Mouse (Mus musculus): ENCODE measurements around the gene Cgnl1.

Cgnl1 gene

GRCm38 (mm10) chr9:71716995-71717394 is 54.4 kb downstream of the Cgnl1 start:
- no peak for DNase-seq (ENCODE audit: low read depth, low spot score)

GRCm38 (mm10) chr9:71710776-71711175 is 60.6 kb downstream of the Cgnl1 start:
- peak; percentile 51 for DNase-seq (ENCODE audit: low read depth, low spot score)

DNA sequence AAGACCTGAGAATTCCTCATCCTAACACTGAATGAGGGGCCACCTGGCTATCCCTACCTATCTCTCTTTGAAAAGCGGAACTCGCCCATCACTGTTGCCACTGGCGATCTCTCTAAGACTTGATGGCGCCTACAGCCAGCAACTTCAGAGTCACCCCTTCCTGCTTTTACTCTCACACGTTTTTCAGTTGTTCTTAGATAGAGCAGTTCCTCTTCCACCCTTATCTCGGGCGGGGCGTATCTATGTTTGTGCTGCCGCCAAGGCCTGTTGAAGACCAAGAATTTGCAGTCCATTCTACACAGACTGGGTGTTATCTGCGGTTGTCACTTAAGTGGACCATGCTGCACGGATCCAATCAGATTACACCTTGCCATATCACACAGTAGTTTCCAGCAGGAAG is 62.2 kb downstream of the Cgnl1 start:
- no peak for DNase-seq (ENCODE audit: low read depth, low spot score)

DNA sequence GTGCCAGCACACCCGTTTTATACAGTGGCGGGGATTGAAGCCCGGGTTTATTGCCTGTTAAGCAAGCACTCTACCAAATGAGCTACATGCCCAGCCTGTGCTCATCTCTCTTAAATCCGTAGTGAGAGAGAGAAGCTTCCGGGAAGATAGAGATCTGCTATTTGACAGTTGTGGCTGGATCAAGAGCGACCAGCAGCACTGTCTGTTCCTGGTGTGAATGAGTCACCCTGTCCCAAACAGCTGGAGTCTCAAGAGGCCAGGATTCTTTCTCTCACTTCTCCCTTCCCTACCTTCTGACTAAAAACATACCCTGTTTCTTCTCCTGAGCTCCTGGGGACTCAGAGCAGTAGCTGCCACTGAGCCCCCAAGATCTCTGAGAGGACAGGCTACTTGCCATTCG is 63.4 kb downstream of the Cgnl1 start:
- peak; percentile 13 for DNase-seq (ENCODE audit: low read depth, low spot score)

GRCm38 (mm10) chr9:71704332-71705014 is 66.9 kb downstream of the Cgnl1 start:
- no peak for DNase-seq (ENCODE audit: low read depth, low spot score)

- DNase-seq (ENCODE audit: low read depth, low spot score): no peak
These were observed 72.3 kb downstream of the Cgnl1 start for GRCm38 (mm10) chr9:71699087-71699486.

DNA sequence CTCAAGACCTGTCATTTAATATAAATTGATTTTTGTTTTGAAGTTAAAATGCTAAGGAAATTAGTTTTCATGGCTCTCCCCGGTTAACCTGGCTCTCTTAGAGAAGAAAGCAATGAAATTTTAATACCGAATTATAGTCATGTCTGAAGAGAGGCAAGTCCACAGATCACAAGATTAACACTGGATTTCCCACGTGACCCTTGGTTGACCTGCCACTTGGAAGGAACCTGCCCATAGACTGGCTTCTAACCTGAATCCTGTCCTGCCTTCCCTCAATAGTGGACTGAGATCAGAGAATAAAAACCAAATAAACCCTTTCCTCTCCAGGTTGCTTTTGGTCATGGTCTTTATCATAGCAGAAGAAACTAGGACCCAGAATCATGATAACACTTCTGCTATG is 73.3 kb downstream of the Cgnl1 start:
- no peak for DNase-seq (ENCODE audit: low read depth, low spot score)

- DNase-seq (ENCODE audit: low read depth, low spot score): peak; percentile 49
These were observed 74.2 kb downstream of the Cgnl1 start for GRCm38 (mm10) chr9:71697189-71697588.

GRCm38 (mm10) chr9:71696762-71697161 is 74.6 kb downstream of the Cgnl1 start:
- DNase-seq (ENCODE audit: low read depth, low spot score): peak; percentile 73

DNA sequence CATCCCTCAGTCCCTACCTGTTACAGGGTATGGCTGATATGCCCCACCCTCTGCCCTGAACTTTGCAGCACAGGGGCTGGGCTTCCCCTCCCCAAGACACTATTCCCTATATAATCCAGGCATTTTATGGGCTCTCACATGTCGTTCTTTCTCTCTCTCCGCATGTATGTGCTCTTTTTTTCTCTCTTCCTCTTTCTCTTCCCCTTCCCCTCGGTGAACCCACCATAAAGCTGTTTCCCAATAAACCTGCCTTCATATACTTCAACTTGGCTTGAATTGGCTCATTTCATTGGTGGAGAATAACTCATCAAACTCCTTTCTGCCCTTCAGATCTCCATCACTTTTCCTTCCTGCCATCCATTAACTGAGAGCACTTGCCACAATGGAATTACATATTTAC is 76.3 kb downstream of the Cgnl1 start:
- no peak for DNase-seq (ENCODE audit: low read depth, low spot score)

- DNase-seq (ENCODE audit: low read depth, low spot score): peak; percentile 42
These were observed 77.2 kb downstream of the Cgnl1 start for GRCm38 (mm10) chr9:71694223-71694622.

GRCm38 (mm10) chr9:71693771-71694170 is 77.6 kb downstream of the Cgnl1 start:
- DNase-seq (ENCODE audit: low read depth, low spot score): peak; percentile 53

DNA sequence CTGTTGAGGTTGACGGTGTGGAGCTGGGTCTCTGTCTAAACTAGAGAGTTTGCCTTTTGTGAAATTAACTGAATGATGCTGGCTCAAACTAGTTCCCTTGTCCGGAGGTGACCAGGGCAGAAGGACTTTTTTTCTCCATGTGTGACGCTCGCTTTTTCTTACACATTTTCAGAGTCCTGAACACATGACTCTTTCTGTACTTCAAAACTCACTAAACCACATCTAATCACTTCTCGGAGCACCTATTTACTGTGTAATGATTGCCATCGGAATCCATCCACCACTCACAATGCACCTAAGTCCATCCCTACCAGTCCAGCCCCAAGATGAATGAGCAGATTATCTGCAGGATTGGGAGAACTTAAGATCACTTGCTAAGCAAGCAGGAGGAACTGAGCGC is 79.2 kb downstream of the Cgnl1 start:
- DNase-seq (ENCODE audit: low read depth, low spot score): no peak

DNA sequence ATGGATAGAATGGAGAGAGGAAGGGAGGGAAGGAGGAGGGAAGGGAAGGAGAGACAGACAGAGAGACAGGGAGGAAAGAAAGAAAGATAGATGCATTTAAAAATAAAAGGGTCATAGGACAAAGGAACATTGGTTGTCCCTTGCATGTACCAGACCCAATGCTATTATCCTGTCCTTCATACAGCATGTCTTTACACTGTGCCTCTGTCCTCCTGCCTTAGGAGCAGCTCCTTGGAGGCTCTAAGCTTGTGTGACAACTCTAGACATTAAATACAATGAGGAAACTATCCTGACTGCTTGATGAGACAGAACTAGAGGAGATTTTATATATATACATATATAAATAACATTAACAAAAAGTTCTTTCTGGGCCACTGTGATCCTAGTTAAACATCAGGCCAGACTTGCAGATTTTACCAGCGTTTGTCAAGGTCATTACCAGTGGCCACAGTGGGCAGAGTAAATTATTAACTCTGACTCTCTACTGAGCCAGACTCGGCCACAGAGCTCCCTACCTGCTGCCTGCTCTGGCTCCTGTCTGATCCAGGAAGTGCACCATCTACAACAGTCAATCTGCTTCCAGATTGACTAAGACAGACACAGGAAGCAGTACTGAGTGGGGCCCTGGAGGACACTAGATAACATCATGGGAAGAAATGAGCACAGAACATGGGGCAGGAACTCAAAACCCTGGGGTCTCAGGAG is 81.9 kb downstream of the Cgnl1 start:
- DNase-seq (ENCODE audit: low read depth, low spot score): no peak

DNA sequence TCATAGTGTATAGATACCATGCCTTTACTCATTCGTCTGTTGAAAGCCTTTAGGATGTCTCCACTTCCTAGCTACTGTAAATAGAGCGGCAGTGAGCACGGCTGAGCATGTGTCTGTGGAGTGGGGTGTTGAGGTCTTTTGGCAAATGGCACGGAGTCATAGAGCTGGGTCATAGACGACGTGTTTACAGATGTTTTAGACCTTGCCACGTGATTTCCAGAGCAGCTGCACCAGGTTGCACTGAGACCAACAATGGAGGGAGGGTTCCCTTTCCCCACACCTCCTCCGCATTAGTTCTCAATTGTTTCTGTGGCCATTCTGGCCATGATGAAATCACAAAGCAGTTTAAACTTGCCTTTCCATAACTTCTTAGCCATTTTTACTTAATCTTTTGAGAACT is 84.9 kb downstream of the Cgnl1 start:
- no peak for DNase-seq (ENCODE audit: low read depth, low spot score)

DNA sequence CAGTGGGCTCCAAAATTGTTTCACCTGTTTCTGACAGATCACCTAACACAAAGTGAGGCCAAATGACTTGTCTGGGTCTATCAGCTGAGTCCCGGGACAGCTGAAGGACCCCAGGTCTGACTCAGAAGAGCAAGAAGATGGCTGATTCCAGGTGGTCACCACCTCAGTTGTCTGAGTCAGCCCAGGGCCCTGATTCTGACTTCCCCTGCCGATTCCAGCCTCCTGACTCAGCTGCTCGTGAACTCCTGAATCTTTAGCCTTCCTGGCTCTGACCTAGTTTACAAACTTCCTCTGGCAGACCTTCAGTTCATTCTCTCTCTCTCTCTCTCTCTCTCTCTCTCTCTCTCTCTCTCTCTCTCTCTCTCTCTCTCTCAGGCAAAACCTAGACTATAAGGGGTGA is 86.6 kb downstream of the Cgnl1 start:
- DNase-seq (ENCODE audit: low read depth, low spot score): peak; percentile 33

GRCm38 (mm10) chr9:71680381-71680780 is 91.0 kb downstream of the Cgnl1 start:
- no peak for DNase-seq (ENCODE audit: low read depth, low spot score)

- peak; percentile 35 for DNase-seq (ENCODE audit: low read depth, low spot score)
These were observed 92.1 kb downstream of the Cgnl1 start for GRCm38 (mm10) chr9:71679103-71679815.

- peak; percentile 30 for DNase-seq (ENCODE audit: low read depth, low spot score)
These were observed 94.3 kb downstream of the Cgnl1 start for GRCm38 (mm10) chr9:71676988-71677688.

- no peak for DNase-seq (ENCODE audit: low read depth, low spot score)
These were observed 95.5 kb downstream of the Cgnl1 start for GRCm38 (mm10) chr9:71675799-71676414.

- no peak for DNase-seq (ENCODE audit: low read depth, low spot score)
These were observed 96.2 kb downstream of the Cgnl1 start for GRCm38 (mm10) chr9:71675216-71675615.

DNA sequence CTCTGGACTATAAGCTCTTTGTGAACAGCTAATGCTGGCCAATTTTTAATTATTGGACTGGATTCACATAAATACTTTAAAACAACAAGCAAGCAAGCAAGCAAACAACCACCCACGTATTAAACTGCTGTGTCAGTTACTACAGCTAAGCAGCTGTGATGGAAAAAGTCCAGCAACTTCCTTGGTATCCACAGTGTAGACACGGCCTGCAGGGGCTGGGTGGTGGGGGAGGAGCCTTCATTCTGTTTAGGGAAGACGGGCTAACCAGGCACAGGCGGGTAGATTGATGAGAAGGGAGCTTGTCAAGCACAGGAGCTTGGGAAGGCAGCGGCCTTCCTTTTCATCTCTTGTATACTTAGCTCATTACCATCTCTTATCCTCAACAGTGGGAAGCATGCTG is 96.9 kb downstream of the Cgnl1 start:
- no peak for DNase-seq (ENCODE audit: low read depth, low spot score)
